Mouse (Mus musculus) hindbrain, embryonic 14.5 days (tissue): ENCODE measurements around the gene Aldh3b2. TPM values are rescaled to one million over a fixed set of nuclear protein-coding genes. Genes with fewer than 3 reads are reported as not detected.

ENCODE experiments used
- ATAC-seq: fragments of 200-750 bp; cut with Nextera tagmentation; 2 replicates; pipeline ENCODE4 v1.8.0; 2017; ENCODE audit warnings: moderate number of reproducible peaks, mild to moderate bottlenecking, moderate TSS enrichment, moderate library complexity; ENCODE audit not compliant: low FRiP score
- DNase-seq: peaks from one replicate; pipeline ENCODE4 v3.0.0-alpha.2; 2015; ENCODE audit warnings: low spot score
- H3K27ac ChIP-seq: fragments of 300-500 bp; sonication (generic); 2 replicates; pipeline ENCODE4 v1.5.1; 2014; ENCODE audit warnings: mild to moderate bottlenecking, moderate library complexity
- H3K27me3 ChIP-seq: fragments of 300-500 bp; sonication (generic); 2 replicates; pipeline ENCODE4 v1.6.1; 2014; ENCODE audit warnings: mild to moderate bottlenecking, low read length, mixed read lengths; ENCODE audit not compliant: control insufficient read depth, insufficient read depth
- H3K36me3 ChIP-seq: fragments of 300-500 bp; sonication (generic); replicated peaks from 2 replicates; pipeline ENCODE4 v1.6.1; 2014; ENCODE audit not compliant: control insufficient read depth, insufficient read depth
- H3K4me1 ChIP-seq: fragments of 300-500 bp; sonication (generic); replicated peaks from 2 replicates; pipeline ENCODE4 v1.6.1; 2014; ENCODE audit warnings: antibody characterized with exemption, low read length, mixed read lengths; ENCODE audit not compliant: control insufficient read depth, insufficient read depth
- H3K4me2 ChIP-seq: fragments of 300-500 bp; sonication (generic); replicated peaks from 2 replicates; pipeline ENCODE4 v1.6.1; 2014; ENCODE audit warnings: mild to moderate bottlenecking, moderate library complexity
- H3K4me3 ChIP-seq: fragments of 300-500 bp; sonication (generic); replicated peaks from 2 replicates; pipeline ENCODE4 v1.5.1; 2014; ENCODE audit warnings: mild to moderate bottlenecking, low read length
- H3K9ac ChIP-seq: fragments of 300-500 bp; sonication (generic); 2 replicates; pipeline ENCODE4 v1.6.1; 2014
- H3K9me3 ChIP-seq: fragments of 300-500 bp; sonication (generic); 2 replicates; pipeline ENCODE4 v1.6.1; 2016; ENCODE audit warnings: low read length; ENCODE audit not compliant: control insufficient read depth
- WGBS: fragments of 180-500 bp; shearing (Covaris S2); extraction: QIAGEN DNeasy Blood & Tissue Kit; methylation state at CpG from one replicate; pipeline ENCODE4 v1.1.7; 2014; 5-methylcytosine and 5-hydroxymethylcytosine counted together
- polyA plus RNA-seq: library from polyadenylated mRNA; unstranded; fragments of >200 nt; fragmentation: Nextera tagmentation; extraction: Ambion mirVana; gene quantifications from 2 replicates; pipeline ENCODE4 v1.2.1, GENCODE M21; 2014

The Aldh3b2 gene
- polyA plus RNA-seq, 1 experiment from 2014 or later: 0.32 TPM

GRCm38 (mm10) chr19:3998335-3998734, 26.2 kb downstream of the Aldh3b2 start:
- H3K36me3 ChIP-seq: no peaks in the 10 kb centered on the region
- ATAC-seq: no peak
- H3K9ac ChIP-seq: no peak overlapping the region
- no peaks in the 10 kb centered on the region for H3K9me3 ChIP-seq
- no peaks in the 10 kb centered on the region for H3K27me3 ChIP-seq
- peaks cover 6% of the 10 kb centered on the region for H3K4me1 ChIP-seq
- 81% methylated on average over 8 of the region's 8 CpGs for WGBS
- H3K27ac ChIP-seq: no peak overlapping the region
- DNase-seq: no peak
- H3K4me3 ChIP-seq: no peak overlapping the region
- H3K4me2 ChIP-seq: no peak overlapping the region

GRCm38 (mm10) chr19:3999121-3999730, 27.1 kb downstream of the Aldh3b2 start:
- WGBS: 86% methylated on average over 9 of the region's 9 CpGs
- H3K4me3 ChIP-seq: no peak overlapping the region; the same call in 1 of the 2 replicates
- no peak for ATAC-seq
- H3K4me2 ChIP-seq: peak overlapping the region; percentile 72; the same call in 1 of the 2 replicates
- no peaks in the 10 kb centered on the region for H3K9me3 ChIP-seq
- H3K27me3 ChIP-seq: no peaks in the 10 kb centered on the region
- peaks cover 6% of the 10 kb centered on the region for H3K4me1 ChIP-seq
- no peak for DNase-seq
- H3K36me3 ChIP-seq: no peaks in the 10 kb centered on the region
- no peak overlapping the region for H3K9ac ChIP-seq
- H3K27ac ChIP-seq: no peak overlapping the region

- H3K27ac ChIP-seq: peak within 1 kb of the TSS; percentile 94
- H3K9me3 ChIP-seq: no peaks in the 10 kb centered on the region
- peak within 1 kb of the TSS; percentile 83 for H3K9ac ChIP-seq
- peak within 1 kb of the TSS; percentile 63 for H3K4me3 ChIP-seq
- peak within 1 kb of the TSS; percentile 72 for H3K4me2 ChIP-seq
- H3K27me3 ChIP-seq: no peaks in the 10 kb centered on the region
- under 1% methylated on average over 64 of the region's 64 CpGs for WGBS
- H3K36me3 ChIP-seq: 0 out of 2 replicates have a peak, but pooled peaks cover under 1% of the 10 kb centered on the region
- peak; percentile 90 for ATAC-seq
- DNase-seq: peak; percentile 93
- peaks cover 6% of the 10 kb centered on the region for H3K4me1 ChIP-seq
These were observed 28.2 kb downstream of the Aldh3b2 start, which contains the start of the genes Nudt8 and Gm49405 for GRCm38 (mm10) chr19:4000119-4000900. Gene Nudt8, plus strand, starts transcription at chr19:4000580. Gene Gm49405, plus strand, starts transcription at chr19:4000626.

- DNase-seq (peak; percentile 33), ATAC-seq (peak; percentile 5; the same call in 1 of the 2 replicates)
- no peaks in the 10 kb centered on the region for H3K9me3 ChIP-seq
- 0 out of 2 replicates have a peak, but pooled peaks cover 8% of the 10 kb centered on the region for H3K36me3 ChIP-seq
- WGBS: 20% methylated on average over 17 of the region's 17 CpGs
- peak overlapping the region; percentile 72 for H3K4me2 ChIP-seq
- H3K27ac ChIP-seq: peak overlapping the region; percentile 94
- peaks cover 6% of the 10 kb centered on the region for H3K4me1 ChIP-seq
- no peaks in the 10 kb centered on the region for H3K27me3 ChIP-seq
- H3K4me3 ChIP-seq: peak overlapping the region; percentile 63
- peak overlapping the region; percentile 83 for H3K9ac ChIP-seq
These were observed 28.9 kb downstream of the Aldh3b2 start for GRCm38 (mm10) chr19:4000949-4001525.

GRCm38 (mm10) chr19:4001752-4002151, 29.6 kb downstream of the Aldh3b2 start:
- peak overlapping the region; percentile 83 for H3K9ac ChIP-seq
- no peak overlapping the region for H3K27ac ChIP-seq
- WGBS: 92% methylated on average over 5 of the region's 5 CpGs
- H3K4me2 ChIP-seq: peak overlapping the region; percentile 72
- no peaks in the 10 kb centered on the region for H3K27me3 ChIP-seq
- H3K9me3 ChIP-seq: no peaks in the 10 kb centered on the region
- H3K36me3 ChIP-seq: peaks cover 15% of the 10 kb centered on the region
- H3K4me1 ChIP-seq: peaks cover 6% of the 10 kb centered on the region
- DNase-seq (no peak), ATAC-seq (no peak)
- H3K4me3 ChIP-seq: no peak overlapping the region

- Histone ChIP-seq H3K27me3 (no peaks in the 10 kb centered on the region), H3K4me2 (no peak within 1 kb of the TSS), H3K9me3 (no peaks in the 10 kb centered on the region), H3K4me3 (no peak within 1 kb of the TSS), H3K36me3 (peaks cover 28% of the 10 kb centered on the region), H3K27ac (no peak within 1 kb of the TSS), H3K4me1 (peaks cover 6% of the 10 kb centered on the region), H3K9ac (no peak within 1 kb of the TSS)
- 71% methylated on average over 1 of the region's 1 CpGs for WGBS
- ATAC-seq: no peak
- no peak for DNase-seq
These were observed 31.0 kb downstream of the Aldh3b2 start, which contains the start of gene Doc2g for GRCm38 (mm10) chr19:4003112-4003511. Gene Doc2g, plus strand, starts transcription at chr19:4003313.

- ATAC-seq: no peak
- peaks cover 34% of the 10 kb centered on the region for H3K36me3 ChIP-seq
These were observed 31.5 kb downstream of the Aldh3b2 start for GRCm38 (mm10) chr19:4003641-4004040.

GRCm38 (mm10) chr19:4004331-4004730, 32.2 kb downstream of the Aldh3b2 start:
- H3K36me3 ChIP-seq: peaks cover 41% of the 10 kb centered on the region
- no peak overlapping the region for H3K9ac ChIP-seq
- no peaks in the 10 kb centered on the region for H3K27me3 ChIP-seq
- H3K4me2 ChIP-seq: no peak overlapping the region
- WGBS: 89% methylated on average over 15 of the region's 15 CpGs
- H3K4me3 ChIP-seq: no peak overlapping the region
- ATAC-seq (no peak), DNase-seq (no peak)
- no peaks in the 10 kb centered on the region for H3K9me3 ChIP-seq
- H3K4me1 ChIP-seq: peaks cover 6% of the 10 kb centered on the region
- H3K27ac ChIP-seq: no peak overlapping the region

More at GRCm38 (mm10) chr19:4003641-4004040, 31.5 kb downstream of the Aldh3b2 start:
- no peaks in the 10 kb centered on the region for H3K27me3 ChIP-seq
- H3K9me3 ChIP-seq: no peaks in the 10 kb centered on the region
- no peak overlapping the region for H3K4me2 ChIP-seq
- H3K4me3 ChIP-seq: no peak overlapping the region
- H3K9ac ChIP-seq: no peak overlapping the region
- no peak for DNase-seq
- 78% methylated on average over 12 of the region's 12 CpGs for WGBS
- peaks cover 6% of the 10 kb centered on the region for H3K4me1 ChIP-seq
- no peak overlapping the region for H3K27ac ChIP-seq

GRCm38 (mm10) chr19:4005091-4005490, 33.0 kb downstream of the Aldh3b2 start:
- Histone ChIP-seq H3K9me3 (no peaks in the 10 kb centered on the region), H3K4me3 (no peak overlapping the region), H3K27me3 (no peaks in the 10 kb centered on the region), H3K9ac (no peak overlapping the region), H3K36me3 (peaks cover 48% of the 10 kb centered on the region), H3K27ac (no peak overlapping the region), H3K4me2 (no peak overlapping the region), H3K4me1 (peaks cover 6% of the 10 kb centered on the region)
- DNase-seq: no peak
- no peak for ATAC-seq
- whole genome bisulfite sequencing: 82% methylated on average over 9 of the region's 9 CpGs
